Mouse (Mus musculus) embryonic fibroblast, embryonic 13.5 days (primary cell): Measurements from ENCODE around the gene Habp4. TPM values are rescaled to one million over a fixed set of nuclear protein-coding genes. Genes with fewer than 3 reads are reported as not detected.

Experiments
- H3K27ac ChIP-seq: 2 replicates; pipeline ENCODE4 v1.5.1; 2012; ENCODE audit warnings: low read length, control low read depth, inconsistent platforms; ENCODE audit not compliant: insufficient read depth
- H3K4me1 ChIP-seq: 2 replicates; pipeline ENCODE4 v1.6.1; 2011; ENCODE audit warnings: low read length; ENCODE audit not compliant: control insufficient read depth, insufficient read depth
- H3K4me3 ChIP-seq: 2 replicates; pipeline ENCODE4 v1.5.1; 2011; ENCODE audit warnings: mild to moderate bottlenecking, control low read depth, low read length; ENCODE audit not compliant: insufficient read depth
- CTCF ChIP-seq: IDR thresholded peaks from 2 replicates; pipeline ENCODE4 v1.5.1; 2011; ENCODE audit warnings: mild to moderate bottlenecking, control low read depth, low read length, moderate library complexity, borderline replicate concordance; ENCODE audit not compliant: insufficient read depth
- POLR2A ChIP-seq: IDR thresholded peaks from 2 replicates; pipeline ENCODE4 v1.6.1; 2011; ENCODE audit warnings: low read depth, mild to moderate bottlenecking, control low read depth, low read length, moderate library complexity
- polyA plus RNA-seq: library from polyadenylated mRNA; stranded (reverse); fragments of >200 nt; gene quantifications from 2 replicates; pipeline ENCODE4 v1.2.4, GENCODE M21; 2011; ENCODE audit warnings: low read depth; ENCODE audit not compliant: missing spikeins, insufficient read length

Habp4 gene
- polyA plus RNA-seq, result 25.6 and 26.5 TPM in 2 replicates

DNA sequence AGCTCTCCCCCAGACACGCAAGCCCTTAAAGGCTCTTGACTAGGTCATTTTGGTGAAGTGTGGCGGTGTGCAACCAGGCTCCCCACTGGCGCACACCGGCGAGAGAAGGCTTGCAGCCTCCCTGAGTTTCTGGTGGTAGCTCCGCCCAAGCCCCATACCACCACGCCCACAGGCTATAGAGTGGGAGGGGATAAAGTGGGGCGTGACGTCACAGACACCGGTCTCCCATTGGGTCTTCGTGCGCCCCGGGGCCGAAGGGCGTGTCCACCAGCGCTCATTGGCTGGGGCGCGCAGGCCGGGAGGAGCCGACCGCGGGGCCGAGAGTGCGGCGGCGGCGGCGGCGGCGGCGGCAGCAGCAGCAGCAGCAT is at the start of gene Habp4:
Gene Habp4, plus strand, starts transcription at position 277 of the 368 bp plus-strand sequence.
- Histone ChIP-seq H3K4me1 (peaks cover 4% of the 10 kb centered on the region; the same call in 1 of the 2 replicates), H3K27ac (peak within 1 kb of the TSS; percentile 42; the same call in 1 of the 2 replicates), H3K4me3 (peak within 1 kb of the TSS; percentile 72)
- TF ChIP-seq CTCF (no peak), POLR2A (peak; percentile 91)

DNA sequence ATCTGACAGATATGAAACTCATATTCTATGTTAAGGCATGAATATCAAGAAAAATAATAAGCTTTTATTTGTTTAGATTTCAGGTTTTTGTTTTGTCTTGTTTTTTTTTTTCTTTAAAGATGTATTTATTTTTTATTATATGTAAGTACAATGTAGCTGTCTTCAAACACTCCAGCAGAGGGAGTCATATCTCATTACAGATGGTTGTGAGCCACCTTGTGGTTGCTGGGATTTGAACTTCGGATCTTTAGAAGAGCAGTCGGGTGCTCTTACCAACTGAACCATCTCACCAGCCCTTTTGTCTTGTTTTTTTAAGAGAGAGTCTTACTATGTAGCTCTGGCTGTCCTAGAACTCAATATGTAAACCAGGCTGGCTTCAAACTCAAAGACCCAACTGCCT is 44.2 kb upstream of the Habp4 start:
- H3K4me3 ChIP-seq, result no peak overlapping the region
- no peak overlapping the region for H3K27ac ChIP-seq
- TF ChIP-seq POLR2A (no peak), CTCF (no peak)
- H3K4me1 ChIP-seq, result no peaks in the 10 kb centered on the region

DNA sequence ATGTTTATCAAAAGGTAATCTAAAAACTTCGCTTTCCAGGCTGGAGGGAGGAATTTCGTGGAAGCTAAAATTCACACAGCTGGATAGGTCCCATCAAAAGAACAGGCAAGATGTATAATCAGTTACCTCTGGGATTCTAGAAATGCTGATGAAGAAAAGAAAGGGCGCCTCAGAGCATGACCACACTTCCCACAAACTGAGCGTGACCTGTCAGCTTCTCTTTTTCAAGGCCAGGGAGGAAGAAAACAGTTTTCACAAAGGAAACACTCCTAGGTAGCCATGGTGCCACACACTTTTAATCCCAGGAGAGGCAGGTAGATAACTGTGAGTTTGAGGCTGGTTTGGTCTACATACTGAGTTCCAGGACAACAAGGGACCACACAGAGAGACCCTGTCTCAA is 40.9 kb upstream of the Habp4 start:
- TF ChIP-seq CTCF, result no peak
- Histone ChIP-seq H3K4me3 (no peak overlapping the region), H3K27ac (no peak overlapping the region), H3K4me1 (no peaks in the 10 kb centered on the region)

DNA sequence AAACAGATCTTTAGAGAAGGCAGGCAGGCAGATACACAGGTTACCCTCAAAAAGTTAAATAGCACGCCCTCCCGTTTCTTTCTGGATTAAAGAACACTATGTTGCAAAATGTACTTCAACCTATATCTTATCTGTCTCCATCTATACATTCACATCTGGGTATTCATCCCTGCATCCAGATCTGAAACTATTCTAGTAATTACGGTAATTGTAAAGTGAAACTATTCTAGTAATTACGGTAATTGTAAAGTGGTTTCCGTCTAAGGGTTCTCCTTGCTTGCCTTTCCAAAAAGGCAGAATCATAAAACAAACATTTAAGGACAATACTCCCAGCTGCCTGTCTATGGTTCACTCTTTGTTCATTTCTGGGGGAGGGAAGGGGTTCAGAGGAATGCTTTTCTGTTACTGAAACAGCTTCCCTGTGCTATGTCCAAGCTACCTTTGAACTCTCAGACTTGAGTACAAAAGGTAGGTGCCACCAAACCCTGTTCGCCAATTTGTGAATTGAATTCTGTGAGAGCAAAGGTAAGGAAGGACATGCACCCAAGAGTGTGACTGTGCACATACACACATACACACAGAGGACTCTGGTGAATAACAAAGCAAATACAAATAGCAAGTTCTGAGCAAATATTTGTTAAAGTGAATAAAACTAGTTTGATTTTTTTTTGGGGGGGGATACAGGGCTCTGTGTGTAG is 38.0 kb upstream of the Habp4 start:
- Histone ChIP-seq H3K27ac (no peak overlapping the region), H3K4me3 (no peak overlapping the region), H3K4me1 (no peaks in the 10 kb centered on the region; the same call in 1 of the 2 replicates)
- no peak for TF ChIP-seq CTCF
- TF ChIP-seq POLR2A, result no peak

DNA sequence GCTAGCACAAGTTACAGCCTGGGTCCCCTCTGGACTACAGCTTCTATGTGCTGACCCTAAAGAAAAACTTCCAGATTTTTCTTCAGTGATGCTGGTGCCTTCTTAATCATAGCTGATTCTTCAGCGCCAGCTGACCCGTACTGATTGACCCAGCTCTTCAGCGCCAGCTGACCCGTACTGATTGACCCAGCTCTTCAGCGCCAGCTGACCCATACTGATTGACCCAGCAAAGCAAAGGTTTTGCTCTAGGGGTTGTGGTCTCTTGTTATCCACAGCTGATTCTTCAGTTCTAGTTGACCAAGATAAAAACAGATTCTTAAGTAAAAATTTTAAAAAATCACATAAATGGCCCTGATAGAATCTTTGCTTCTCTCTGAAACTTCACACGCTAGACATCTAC is 36.7 kb upstream of the Habp4 start:
- H3K4me3 ChIP-seq, result no peak overlapping the region
- no peak for TF ChIP-seq CTCF
- TF ChIP-seq POLR2A, result no peak

DNA sequence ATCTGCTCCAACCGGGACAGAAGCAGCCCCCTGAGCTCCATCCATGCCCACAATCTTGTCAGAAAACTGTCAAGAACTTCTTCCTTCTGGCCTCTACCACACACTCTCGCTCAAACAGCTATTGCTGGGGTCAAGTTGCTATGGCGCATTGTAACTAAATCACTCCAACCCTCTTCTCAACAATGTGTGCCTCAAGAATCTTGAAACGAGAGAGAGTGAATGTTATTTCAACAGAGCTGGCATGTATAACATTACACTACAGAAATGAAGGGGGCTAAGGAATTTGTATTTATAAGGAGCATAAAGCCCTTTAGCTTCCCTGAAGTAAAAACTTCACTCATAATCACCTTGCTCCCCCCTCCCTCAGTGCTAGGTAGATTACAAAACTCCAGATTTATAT is 35.3 kb upstream of the Habp4 start:
- Histone ChIP-seq H3K4me1 (no peaks in the 10 kb centered on the region; the same call in 1 of the 2 replicates), H3K27ac (no peak overlapping the region), H3K4me3 (no peak overlapping the region)
- TF ChIP-seq CTCF, result no peak
- TF ChIP-seq POLR2A, result no peak

More for the DNA sequence above, 36.7 kb upstream of the Habp4 start:
- Histone ChIP-seq H3K27ac (no peak overlapping the region), H3K4me1 (no peaks in the 10 kb centered on the region; the same call in 1 of the 2 replicates)

DNA sequence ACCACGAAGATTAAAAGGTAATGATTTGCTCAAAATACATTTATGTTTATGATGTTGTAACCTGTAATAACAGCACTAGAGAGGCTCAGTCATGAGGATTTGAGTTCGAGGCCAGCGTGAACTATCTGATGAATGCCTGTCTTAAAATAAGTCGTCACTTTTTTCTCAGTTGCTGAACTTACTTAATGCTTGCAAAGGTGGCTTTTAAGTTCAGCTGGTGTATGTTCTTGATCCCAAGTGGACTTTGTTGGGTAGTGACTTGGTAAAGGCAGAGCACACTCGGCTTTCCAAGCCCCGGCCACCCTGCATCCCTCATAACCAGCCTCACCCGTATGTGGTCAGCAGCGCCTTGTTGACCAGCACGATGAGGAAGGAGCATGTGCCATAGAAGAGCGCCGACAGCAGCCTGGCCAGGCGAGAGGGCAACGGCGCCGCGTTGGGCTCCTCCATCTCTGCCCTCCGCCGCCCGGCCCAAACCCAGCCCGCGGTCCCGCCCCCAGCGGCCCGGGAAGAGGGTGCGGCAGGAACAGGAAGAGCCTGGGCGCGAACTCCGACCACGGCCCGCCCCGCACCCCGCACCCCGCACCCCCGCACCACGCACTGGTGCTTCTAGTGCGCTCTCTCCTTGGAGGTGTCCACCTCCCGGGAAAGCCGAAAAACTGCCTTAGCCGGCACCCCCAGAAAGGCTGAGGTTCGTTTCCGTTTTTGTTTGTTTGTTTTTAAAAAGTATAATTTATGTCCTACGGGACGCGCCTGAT is 32.6 kb upstream of the Habp4 start, which contains the start of gene Slc35d2:
Gene Slc35d2, minus strand, starts transcription at position 511 of the 758 bp plus-strand sequence.
- H3K27ac ChIP-seq, result peak within 1 kb of the TSS; percentile 45
- TF ChIP-seq POLR2A (peak; percentile 88), CTCF (no peak)

DNA sequence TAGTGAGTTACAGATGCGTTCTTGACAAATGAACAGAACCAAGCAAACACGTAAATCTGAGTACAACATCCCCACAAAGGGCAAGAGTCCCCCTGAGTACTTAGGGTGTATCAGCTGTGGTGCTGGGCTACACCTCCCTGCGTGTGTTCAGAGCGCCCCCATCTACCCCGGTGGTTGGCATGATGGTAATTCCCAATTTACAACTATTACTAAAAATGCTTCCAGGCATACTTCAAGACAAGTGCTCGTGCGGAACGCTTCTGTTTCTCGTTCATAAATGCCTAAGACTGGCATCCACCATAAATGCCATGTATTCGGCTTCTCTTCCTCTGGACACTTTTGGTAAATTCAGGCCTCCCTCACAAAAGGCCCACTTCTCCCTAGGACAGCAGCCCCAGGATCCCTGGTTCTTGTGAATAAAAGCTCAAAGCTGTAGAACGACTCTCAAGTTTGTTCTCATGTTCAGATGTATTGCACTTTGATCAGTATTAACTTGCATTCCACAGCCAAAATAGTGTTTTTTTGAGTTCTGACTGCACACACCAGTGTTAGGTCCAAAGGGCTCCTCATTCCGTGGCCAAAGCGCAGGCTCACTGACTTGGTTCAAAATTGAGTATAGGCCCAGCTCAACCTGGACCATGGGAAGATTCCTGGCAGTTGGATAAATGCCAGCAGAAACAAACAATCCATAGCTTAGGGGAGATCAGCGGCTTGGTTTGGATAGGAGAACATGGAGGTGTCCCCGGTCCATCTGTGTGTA is 31.8 kb upstream of the Habp4 start:
- Histone ChIP-seq H3K4me1 (no peaks in the 10 kb centered on the region; the same call in 1 of the 2 replicates), H3K27ac (peak overlapping the region; percentile 45), H3K4me3 (peak overlapping the region; percentile 41)
- TF ChIP-seq POLR2A, result peak; percentile 43; the same call in 1 of the 2 replicates
- peak; percentile 59; the same call in 1 of the 2 replicates for TF ChIP-seq CTCF

More for the DNA sequence above, 32.6 kb upstream of the Habp4 start, which contains the start of gene Slc35d2:
- peak within 1 kb of the TSS; percentile 53 for H3K4me3 ChIP-seq
- no peaks in the 10 kb centered on the region; the same call in 1 of the 2 replicates for H3K4me1 ChIP-seq

DNA sequence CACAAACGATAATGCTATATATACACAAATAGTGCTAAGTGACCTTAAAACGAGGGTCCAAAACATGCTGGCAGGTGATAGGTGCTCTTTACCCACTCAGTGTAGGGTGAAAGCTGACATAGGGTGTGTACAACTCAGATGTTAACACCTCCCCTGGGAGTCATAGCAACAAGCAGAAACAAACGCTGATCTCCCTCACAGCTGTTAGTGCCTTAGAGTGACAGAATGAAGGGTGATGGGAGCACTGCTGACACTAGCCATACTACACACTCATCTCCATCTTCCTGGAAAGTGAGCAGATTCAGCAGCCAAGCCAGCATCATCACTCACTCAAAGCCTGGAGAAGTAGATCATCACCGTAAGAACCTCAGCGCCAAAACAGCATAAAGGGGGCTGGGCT is 11.5 kb upstream of the Habp4 start:
- Histone ChIP-seq H3K4me3 (no peak overlapping the region), H3K27ac (no peak overlapping the region), H3K4me1 (peaks cover 3% of the 10 kb centered on the region; the same call in 1 of the 2 replicates)
- no peak for TF ChIP-seq POLR2A
- TF ChIP-seq CTCF, result no peak
